Mouse (Mus musculus) CD4-positive, CD25-positive, alpha-beta regulatory T cell, adult 2 months (primary cell): ENCODE measurements around the gene Vmn1r237.
A peak's percentile ranks its signal among the peaks of the same experiment; 100 is the strongest.

Source experiments
- DNase-seq: peaks from one replicate; pipeline ENCODE4 v3.0.0-alpha.2; 2012; ENCODE audit warnings: low read depth, low spot score

Vmn1r237 gene

GRCm38 (mm10) chr17:21311565-21311964 lies at the start of gene Vmn1r237:
Gene Vmn1r237, plus strand, starts transcription at chr17:21311865.
- no peak for DNase-seq

- DNase-seq: peak; percentile 83
These were observed 39.6 kb upstream of the Vmn1r237 start for GRCm38 (mm10) chr17:21272103-21272502.

GRCm38 (mm10) chr17:21282642-21283041 lies 29.0 kb upstream of the Vmn1r237 start, which contains the start of gene Vmn1r236:
Gene Vmn1r236, plus strand, starts transcription at chr17:21282942.
- DNase-seq: no peak

- DNase-seq: peak; percentile 12
These were observed 27.3 kb upstream of the Vmn1r237 start for GRCm38 (mm10) chr17:21284395-21284794.

- DNase-seq: no peak
These were observed 22.0 kb upstream of the Vmn1r237 start for GRCm38 (mm10) chr17:21289695-21290094.
